Mouse (Mus musculus): Measurements from ENCODE around the gene Smc1b. TPM values are rescaled to one million over a fixed set of nuclear protein-coding genes. Genes with fewer than 3 reads are reported as not detected.
"Not testable (repeated sequence)": the region's sequence is repeated elsewhere in the genome, so short reads cannot be mapped to it uniquely, and the experiment has no call there.

Gene Smc1b
- polyA plus RNA-seq, 1 experiment from 2014 or later, result 0.17 TPM

GRCm38 (mm10) chr15:85042361-85042954 is 89.3 kb downstream of the Smc1b start:
- Histone ChIP-seq H3K9me3 (ENCODE audit: control insufficient read depth, low read length) (no peaks in the 10 kb centered on the region), H3K9ac (ENCODE audit: low read depth, low read length) (0 out of 2 replicates have a peak overlapping the region, but pooled peaks have one; percentile 7), H3K4me2 (ENCODE audit: low read depth, low read length) (no peak overlapping the region), H3K4me3 (ENCODE audit: low read depth, low read length) (no peak overlapping the region), H3K27ac (replicated peaks; ENCODE audit: low read depth, low read length) (peak overlapping the region; percentile 88), H3K4me1 (ENCODE audit: control insufficient read depth, insufficient read depth, low read length) (peaks cover 29% of the 10 kb centered on the region), H3K27me3 (replicated peaks; ENCODE audit: control insufficient read depth, insufficient read depth, low read length) (no peaks in the 10 kb centered on the region), H3K36me3 (ENCODE audit: control insufficient read depth, insufficient read depth, low read length) (peaks cover 17% of the 10 kb centered on the region; the same call in 1 of the 2 replicates)
- 12% methylated on average over 4 of the region's 4 CpGs for WGBS
- DNase-seq (ENCODE audit: low spot score) (peak; percentile 93), ATAC-seq (ENCODE audit: low read depth) (peak; percentile 89)

GRCm38 (mm10) chr15:85041546-85042225 is 90.1 kb downstream of the Smc1b start:
- Histone ChIP-seq H3K9me3 (ENCODE audit: control insufficient read depth, low read length) (no peaks in the 10 kb centered on the region), H3K36me3 (ENCODE audit: control insufficient read depth, insufficient read depth, low read length) (peaks cover 10% of the 10 kb centered on the region; the same call in 1 of the 2 replicates), H3K27me3 (replicated peaks; ENCODE audit: control insufficient read depth, insufficient read depth, low read length) (no peaks in the 10 kb centered on the region), H3K9ac (ENCODE audit: low read depth, low read length) (0 out of 2 replicates have a peak overlapping the region, but pooled peaks have one; percentile 7), H3K4me3 (ENCODE audit: low read depth, low read length) (no peak overlapping the region), H3K4me1 (ENCODE audit: control insufficient read depth, insufficient read depth, low read length) (peaks cover 30% of the 10 kb centered on the region), H3K4me2 (ENCODE audit: low read depth, low read length) (no peak overlapping the region), H3K27ac (replicated peaks; ENCODE audit: low read depth, low read length) (peak overlapping the region; percentile 88)
- ATAC-seq (ENCODE audit: low read depth) (no peak), DNase-seq (ENCODE audit: low spot score) (no peak)
- WGBS, result 71% methylated on average over 10 of the region's 10 CpGs

GRCm38 (mm10) chr15:85037343-85037690 is 94.4 kb downstream of the Smc1b start:
- Histone ChIP-seq H3K4me3 (ENCODE audit: low read depth, low read length) (peak overlapping the region; percentile 84), H3K27me3 (replicated peaks; ENCODE audit: control insufficient read depth, insufficient read depth, low read length) (no peaks in the 10 kb centered on the region), H3K9ac (ENCODE audit: low read depth, low read length) (peak overlapping the region; percentile 91), H3K27ac (replicated peaks; ENCODE audit: low read depth, low read length) (no peak overlapping the region), H3K4me2 (ENCODE audit: low read depth, low read length) (peak overlapping the region; percentile 92), H3K4me1 (ENCODE audit: control insufficient read depth, insufficient read depth, low read length) (peaks cover 19% of the 10 kb centered on the region), H3K36me3 (ENCODE audit: control insufficient read depth, insufficient read depth, low read length) (no peaks in the 10 kb centered on the region), H3K9me3 (ENCODE audit: control insufficient read depth, low read length) (no peaks in the 10 kb centered on the region)
- DNase-seq (ENCODE audit: low spot score), result no peak
- ATAC-seq (ENCODE audit: low read depth), result peak; percentile 28; the same call in 1 of the 2 replicates
- WGBS, result 5% methylated on average over 5 of the region's 8 CpGs

- peak; percentile 95 for ATAC-seq (ENCODE audit: low read depth)
- H3K9ac ChIP-seq (ENCODE audit: low read depth, low read length), result peak overlapping the region; percentile 91
- peak overlapping the region; percentile 92 for H3K4me2 ChIP-seq (ENCODE audit: low read depth, low read length)
These were observed 95.0 kb downstream of the Smc1b start for GRCm38 (mm10) chr15:85036566-85037342.

GRCm38 (mm10) chr15:85033916-85034315 is 97.8 kb downstream of the Smc1b start:
- H3K4me3 ChIP-seq (ENCODE audit: low read depth, low read length); H3K27ac ChIP-seq (replicated peaks; ENCODE audit: low read depth, low read length); H3K36me3 ChIP-seq (ENCODE audit: control insufficient read depth, insufficient read depth, low read length); H3K27me3 ChIP-seq (replicated peaks; ENCODE audit: control insufficient read depth, insufficient read depth, low read length); H3K9me3 ChIP-seq (ENCODE audit: control insufficient read depth, low read length); H3K4me2 ChIP-seq (ENCODE audit: low read depth, low read length); H3K9ac ChIP-seq (ENCODE audit: low read depth, low read length); ATAC-seq (ENCODE audit: low read depth): not testable (repeated sequence)
- 33% methylated on average over 7 of the region's 7 CpGs for WGBS
- peaks cover 14% of the 10 kb centered on the region; the same call in 1 of the 2 replicates for H3K4me1 ChIP-seq (ENCODE audit: control insufficient read depth, insufficient read depth, low read length)
- peak; percentile 30 for DNase-seq (ENCODE audit: low spot score)

More at GRCm38 (mm10) chr15:85036566-85037342, 95.0 kb downstream of the Smc1b start:
- WGBS, result 0% methylated on average over 36 of the region's 75 CpGs
- peak overlapping the region; percentile 77 for H3K27ac ChIP-seq (replicated peaks; ENCODE audit: low read depth, low read length)
- H3K27me3 ChIP-seq (replicated peaks; ENCODE audit: control insufficient read depth, insufficient read depth, low read length), result no peaks in the 10 kb centered on the region
- no peaks in the 10 kb centered on the region for H3K36me3 ChIP-seq (ENCODE audit: control insufficient read depth, insufficient read depth, low read length)
- peak overlapping the region; percentile 84 for H3K4me3 ChIP-seq (ENCODE audit: low read depth, low read length)
- DNase-seq (ENCODE audit: low spot score), result peak; percentile 97
- peaks cover 15% of the 10 kb centered on the region; the same call in 1 of the 2 replicates for H3K4me1 ChIP-seq (ENCODE audit: control insufficient read depth, insufficient read depth, low read length)
- no peaks in the 10 kb centered on the region for H3K9me3 ChIP-seq (ENCODE audit: control insufficient read depth, low read length)

GRCm38 (mm10) chr15:85031866-85032265 is 99.9 kb downstream of the Smc1b start:
- 73% methylated on average over 3 of the region's 3 CpGs for WGBS
- H3K27ac ChIP-seq (replicated peaks; ENCODE audit: low read depth, low read length), result no peak overlapping the region
- H3K9ac ChIP-seq (ENCODE audit: low read depth, low read length), result no peak overlapping the region
- no peaks in the 10 kb centered on the region for H3K27me3 ChIP-seq (replicated peaks; ENCODE audit: control insufficient read depth, insufficient read depth, low read length)
- H3K4me1 ChIP-seq (ENCODE audit: control insufficient read depth, insufficient read depth, low read length), result 0 out of 2 replicates have a peak, but pooled peaks cover 5% of the 10 kb centered on the region
- no peaks in the 10 kb centered on the region for H3K36me3 ChIP-seq (ENCODE audit: control insufficient read depth, insufficient read depth, low read length)
- no peak for ATAC-seq (ENCODE audit: low read depth)
- H3K9me3 ChIP-seq (ENCODE audit: control insufficient read depth, low read length), result no peaks in the 10 kb centered on the region
- H3K4me2 ChIP-seq (ENCODE audit: low read depth, low read length), result no peak overlapping the region
- DNase-seq (ENCODE audit: low spot score), result no peak
- no peak overlapping the region for H3K4me3 ChIP-seq (ENCODE audit: low read depth, low read length)

DNA sequence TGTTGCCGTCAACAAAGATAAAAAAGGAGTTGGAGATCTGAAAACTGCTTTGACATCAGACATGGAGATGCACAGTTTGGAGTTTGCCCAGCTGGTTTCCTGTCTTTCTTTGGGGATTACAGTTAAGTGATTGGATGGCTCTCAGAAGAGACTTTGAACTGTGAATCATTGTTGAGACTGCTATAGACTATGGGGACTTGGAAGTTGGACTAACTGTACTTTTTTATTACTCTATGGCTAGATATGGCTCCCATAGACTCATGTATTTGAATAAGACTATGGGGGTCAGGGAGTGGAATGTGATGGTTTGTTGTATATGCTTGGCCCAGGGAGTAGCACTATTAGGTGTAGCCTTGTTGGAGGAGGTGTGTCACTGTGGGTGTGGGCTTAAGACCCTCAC is 101.1 kb downstream of the Smc1b start:
- DNase-seq (ENCODE audit: low spot score); H3K9me3 ChIP-seq (ENCODE audit: control insufficient read depth, low read length); ATAC-seq (ENCODE audit: low read depth); H3K4me1 ChIP-seq (ENCODE audit: control insufficient read depth, insufficient read depth, low read length); H3K36me3 ChIP-seq (ENCODE audit: control insufficient read depth, insufficient read depth, low read length); H3K9ac ChIP-seq (ENCODE audit: low read depth, low read length); H3K27ac ChIP-seq (replicated peaks; ENCODE audit: low read depth, low read length); H3K4me2 ChIP-seq (ENCODE audit: low read depth, low read length); H3K4me3 ChIP-seq (ENCODE audit: low read depth, low read length); H3K27me3 ChIP-seq (replicated peaks; ENCODE audit: control insufficient read depth, insufficient read depth, low read length): not testable (repeated sequence)
- 53% methylated on average over 1 of the region's 1 CpGs for WGBS

- H3K27ac ChIP-seq (replicated peaks; ENCODE audit: low read depth, low read length); H3K4me2 ChIP-seq (ENCODE audit: low read depth, low read length); H3K36me3 ChIP-seq (ENCODE audit: control insufficient read depth, insufficient read depth, low read length); H3K4me3 ChIP-seq (ENCODE audit: low read depth, low read length); H3K27me3 ChIP-seq (replicated peaks; ENCODE audit: control insufficient read depth, insufficient read depth, low read length); ATAC-seq (ENCODE audit: low read depth); H3K9ac ChIP-seq (ENCODE audit: low read depth, low read length); DNase-seq (ENCODE audit: low spot score); H3K4me1 ChIP-seq (ENCODE audit: control insufficient read depth, insufficient read depth, low read length); H3K9me3 ChIP-seq (ENCODE audit: control insufficient read depth, low read length): not testable (repeated sequence)
- WGBS, result 53% methylated on average over 1 of the region's 1 CpGs
These were observed 103.1 kb downstream of the Smc1b start, which contains the start of gene Fam118a for GRCm38 (mm10) chr15:85028648-85029047. Gene Fam118a (plus strand): TSS chr15:85028948.
